Mouse (Mus musculus) forebrain, embryonic 14.5 days (tissue): Measurements from ENCODE around the gene Rock2. TPM values are rescaled to one million over a fixed set of nuclear protein-coding genes. Genes with fewer than 3 reads are reported as not detected.

Experiments
- ATAC-seq: fragments of 200-750 bp; cut with Nextera tagmentation; 2 replicates; pipeline ENCODE4 v1.8.0; 2017; ENCODE audit warnings: mild to moderate bottlenecking, moderate library complexity
- DNase-seq: peaks from one replicate; pipeline ENCODE4 v3.0.0-alpha.2; 2015; ENCODE audit warnings: low spot score
- H3K27ac ChIP-seq: fragments of 300-500 bp; sonication (generic); 2 replicates; pipeline ENCODE4 v1.5.1; 2014; ENCODE audit warnings: low read depth, mild to moderate bottlenecking, control low read depth, low read length, moderate library complexity
- H3K27me3 ChIP-seq: fragments of 300-500 bp; sonication (generic); replicated peaks from 2 replicates; pipeline ENCODE4 v1.6.1; 2014; ENCODE audit warnings: low read length, control low read depth, mixed read lengths; ENCODE audit not compliant: control insufficient read depth, insufficient read depth
- H3K36me3 ChIP-seq: fragments of 300-500 bp; sonication (generic); 2 replicates; pipeline ENCODE4 v1.6.1; 2014; ENCODE audit warnings: low read length, control low read depth; ENCODE audit not compliant: control insufficient read depth, insufficient read depth
- H3K4me1 ChIP-seq: fragments of 300-500 bp; sonication (generic); 2 replicates; pipeline ENCODE4 v1.6.1; 2014; ENCODE audit warnings: antibody characterized with exemption, low read length, control low read depth; ENCODE audit not compliant: control insufficient read depth, insufficient read depth
- H3K4me2 ChIP-seq: fragments of 300-500 bp; sonication (generic); 2 replicates; pipeline ENCODE4 v1.6.1; 2014; ENCODE audit warnings: mild to moderate bottlenecking, control low read depth, low read length
- H3K4me3 ChIP-seq: fragments of 300-500 bp; sonication (generic); 2 replicates; pipeline ENCODE4 v1.5.1; 2014; ENCODE audit warnings: low read depth, low read length, control low read depth
- H3K9ac ChIP-seq: fragments of 300-500 bp; sonication (generic); 2 replicates; pipeline ENCODE4 v1.6.1; 2014; ENCODE audit warnings: mild to moderate bottlenecking, low read length, control low read depth, moderate library complexity
- H3K9me3 ChIP-seq: fragments of 300-500 bp; sonication (generic); replicated peaks from 2 replicates; pipeline ENCODE4 v1.6.1; 2016; ENCODE audit warnings: low read length, control low read depth, mixed read lengths; ENCODE audit not compliant: control insufficient read depth
- WGBS: fragments of 180-500 bp; shearing (Covaris S2); extraction: QIAGEN DNeasy Blood & Tissue Kit; methylation state at CpG from one replicate; pipeline ENCODE4 v1.1.7; 2014; 5-methylcytosine and 5-hydroxymethylcytosine counted together
- polyA plus RNA-seq: library from polyadenylated mRNA; unstranded; fragments of >200 nt; fragmentation: Nextera tagmentation; extraction: Ambion mirVana; gene quantifications from 2 replicates; pipeline ENCODE4 v1.2.1, GENCODE M21; 2014

Rock2 gene
- polyA plus RNA-seq, 1 experiment from 2014 or later: 12.1 TPM

DNA sequence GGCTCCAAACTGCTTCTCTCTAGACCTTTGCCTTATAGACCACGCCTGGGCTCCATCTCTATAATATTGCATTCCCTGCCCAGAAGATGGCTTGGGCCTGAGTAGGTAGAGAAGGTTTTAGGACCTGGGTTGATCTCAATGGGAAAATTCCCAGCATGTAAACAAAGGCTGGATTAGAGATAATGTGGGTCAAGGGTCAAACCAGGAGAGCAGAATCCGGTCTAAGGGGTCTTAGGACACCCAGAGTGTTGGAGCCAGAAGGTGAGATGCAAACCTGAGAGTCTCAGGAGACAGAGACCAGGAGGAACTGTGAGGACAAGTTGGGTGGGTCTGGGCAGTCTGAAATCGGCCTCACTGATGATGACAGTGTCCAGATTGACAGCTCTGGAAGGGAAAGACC is 18.0 kb upstream of the Rock2 start:
- no peak for ATAC-seq
- H3K36me3 ChIP-seq: no peaks in the 10 kb centered on the region
- H3K4me3 ChIP-seq: no peak overlapping the region
- H3K4me2 ChIP-seq: no peak overlapping the region
- H3K9ac ChIP-seq: no peak overlapping the region
- no peaks in the 10 kb centered on the region for H3K9me3 ChIP-seq
- no peaks in the 10 kb centered on the region for H3K4me1 ChIP-seq
- no peak overlapping the region for H3K27ac ChIP-seq
- no peak for DNase-seq
- H3K27me3 ChIP-seq: no peaks in the 10 kb centered on the region
- 46% methylated on average over 3 of the region's 3 CpGs for WGBS

- no peaks in the 10 kb centered on the region for H3K9me3 ChIP-seq
- no peaks in the 10 kb centered on the region for H3K36me3 ChIP-seq
- no peak for ATAC-seq
- H3K4me1 ChIP-seq: no peaks in the 10 kb centered on the region
- H3K4me3 ChIP-seq: no peak overlapping the region
- no peak overlapping the region for H3K4me2 ChIP-seq
- DNase-seq: no peak
- H3K27ac ChIP-seq: no peak overlapping the region
- no peaks in the 10 kb centered on the region for H3K27me3 ChIP-seq
- 73% methylated on average over 5 of the region's 5 CpGs for WGBS
- H3K9ac ChIP-seq: no peak overlapping the region
Measured at GRCm38 (mm10) chr12:16877141-16877540, 17.6 kb upstream of the Rock2 start.

DNA sequence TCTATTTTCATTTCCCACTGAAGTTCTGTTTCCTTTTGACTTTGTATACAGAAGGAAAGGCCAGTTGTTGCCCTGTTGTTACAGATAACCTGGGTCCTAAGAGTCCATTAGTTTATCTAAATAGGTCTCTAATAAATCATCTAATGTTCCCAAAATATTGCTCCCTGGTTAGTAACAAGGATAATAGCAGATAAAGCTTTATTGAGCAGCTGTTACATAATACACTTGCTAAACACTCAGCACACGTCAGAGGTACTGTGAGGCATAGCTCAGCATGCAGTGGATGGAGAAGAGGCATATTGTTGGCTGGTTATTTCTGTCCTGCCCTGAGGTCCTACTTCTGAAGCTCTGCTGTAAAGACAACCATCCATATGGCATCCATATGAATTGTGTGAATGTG is 17.0 kb upstream of the Rock2 start:
- no peaks in the 10 kb centered on the region for H3K9me3 ChIP-seq
- no peak overlapping the region for H3K4me3 ChIP-seq
- ATAC-seq (no peak), DNase-seq (no peak)
- H3K27me3 ChIP-seq: no peaks in the 10 kb centered on the region
- H3K4me2 ChIP-seq: no peak overlapping the region
- H3K4me1 ChIP-seq: no peaks in the 10 kb centered on the region
- no peaks in the 10 kb centered on the region for H3K36me3 ChIP-seq
- H3K27ac ChIP-seq: no peak overlapping the region
- WGBS: 72% methylated on average over 1 of the region's 1 CpGs
- no peak overlapping the region for H3K9ac ChIP-seq

DNA sequence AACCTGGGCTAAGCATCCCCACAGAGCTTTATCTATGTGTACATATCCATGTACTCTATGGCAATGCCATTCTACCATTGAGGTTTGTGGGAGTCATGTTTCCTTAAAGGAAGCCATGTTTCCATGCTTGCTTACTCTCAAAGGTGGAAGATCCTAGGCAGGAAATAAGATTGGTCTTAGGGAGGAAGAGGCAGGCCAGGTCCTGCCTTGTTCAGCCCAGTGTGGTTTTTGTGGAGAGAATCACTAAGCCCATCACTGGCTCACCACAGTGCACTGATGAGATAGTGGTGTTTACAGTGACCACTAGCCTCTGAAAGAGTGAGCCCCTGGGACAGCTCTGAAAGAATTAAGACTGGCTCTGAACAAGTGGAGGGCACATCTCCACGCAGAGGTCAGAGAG is 15.3 kb upstream of the Rock2 start:
- ATAC-seq: no peak
- Histone ChIP-seq H3K4me3 (no peak overlapping the region), H3K4me1 (no peaks in the 10 kb centered on the region), H3K27ac (no peak overlapping the region), H3K9ac (no peak overlapping the region), H3K27me3 (no peaks in the 10 kb centered on the region), H3K4me2 (no peak overlapping the region), H3K36me3 (no peaks in the 10 kb centered on the region), H3K9me3 (no peaks in the 10 kb centered on the region)
- DNase-seq: no peak
- 95% methylated on average over 1 of the region's 1 CpGs for WGBS

GRCm38 (mm10) chr12:16880077-16880476 is 14.6 kb upstream of the Rock2 start:
- no peaks in the 10 kb centered on the region for H3K36me3 ChIP-seq
- 84% methylated on average over 4 of the region's 4 CpGs for WGBS

DNA sequence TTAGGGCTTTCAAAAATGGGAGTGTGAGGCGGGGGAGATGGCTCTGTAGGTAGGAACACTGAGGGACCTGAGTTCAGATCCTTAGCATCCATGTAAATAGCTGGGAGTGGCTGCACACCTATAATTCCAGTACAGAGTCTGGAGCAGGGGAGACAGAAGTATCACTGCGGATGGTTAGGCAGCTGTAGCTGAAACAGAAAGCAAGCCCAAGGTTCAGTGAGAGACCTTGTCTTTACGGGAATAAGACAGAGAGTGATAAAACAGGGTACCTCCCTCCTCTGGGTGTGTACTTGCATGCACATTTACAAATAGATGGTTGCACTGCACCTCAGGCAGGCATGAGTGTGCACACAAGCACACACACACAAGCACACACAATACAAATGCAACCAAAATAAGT is 12.3 kb upstream of the Rock2 start:
- Histone ChIP-seq H3K4me3 (no peak overlapping the region), H3K27me3 (no peaks in the 10 kb centered on the region), H3K27ac (no peak overlapping the region), H3K4me2 (no peak overlapping the region), H3K9ac (no peak overlapping the region), H3K4me1 (no peaks in the 10 kb centered on the region), H3K9me3 (no peaks in the 10 kb centered on the region), H3K36me3 (no peaks in the 10 kb centered on the region)
- WGBS: 88% methylated on average over 3 of the region's 3 CpGs
- no peak for DNase-seq
- no peak for ATAC-seq

More at GRCm38 (mm10) chr12:16880077-16880476, 14.6 kb upstream of the Rock2 start:
- no peaks in the 10 kb centered on the region for H3K4me1 ChIP-seq
- no peak overlapping the region for H3K27ac ChIP-seq
- H3K9ac ChIP-seq: no peak overlapping the region
- DNase-seq: no peak
- H3K9me3 ChIP-seq: no peaks in the 10 kb centered on the region
- no peaks in the 10 kb centered on the region for H3K27me3 ChIP-seq
- no peak for ATAC-seq
- H3K4me3 ChIP-seq: no peak overlapping the region
- no peak overlapping the region for H3K4me2 ChIP-seq

- Histone ChIP-seq H3K4me1 (no peaks in the 10 kb centered on the region), H3K9me3 (no peaks in the 10 kb centered on the region), H3K27ac (no peak overlapping the region), H3K4me3 (no peak overlapping the region), H3K36me3 (no peaks in the 10 kb centered on the region), H3K27me3 (no peaks in the 10 kb centered on the region), H3K4me2 (no peak overlapping the region), H3K9ac (no peak overlapping the region)
- ATAC-seq: no peak
- WGBS: 71% methylated on average over 7 of the region's 7 CpGs
- DNase-seq: no peak
Measured at GRCm38 (mm10) chr12:16883111-16883510, 11.6 kb upstream of the Rock2 start.

DNA sequence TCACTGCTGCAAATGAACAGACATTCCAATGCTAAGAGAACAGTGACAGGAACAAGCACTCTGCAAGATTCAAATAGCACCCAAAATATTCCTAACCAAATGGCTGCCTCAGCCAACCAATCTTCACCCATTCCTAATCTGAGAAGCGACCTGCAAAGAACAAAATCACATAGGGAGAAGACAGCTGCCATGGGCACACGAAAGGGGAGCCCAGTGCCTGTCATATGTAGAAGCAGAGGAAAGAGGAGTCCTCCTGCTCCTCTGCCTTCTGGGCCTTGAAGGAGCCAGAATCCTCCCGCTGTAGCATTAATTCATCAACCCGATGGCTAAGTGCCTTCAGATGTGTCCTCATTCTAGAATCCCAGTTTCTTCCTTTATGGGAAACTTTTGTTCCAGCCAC is 10.2 kb upstream of the Rock2 start:
- H3K4me3 ChIP-seq: no peak overlapping the region
- no peaks in the 10 kb centered on the region for H3K9me3 ChIP-seq
- H3K9ac ChIP-seq: no peak overlapping the region
- H3K36me3 ChIP-seq: no peaks in the 10 kb centered on the region
- no peaks in the 10 kb centered on the region for H3K4me1 ChIP-seq
- no peak for ATAC-seq
- H3K4me2 ChIP-seq: no peak overlapping the region
- H3K27me3 ChIP-seq: no peaks in the 10 kb centered on the region
- WGBS: 94% methylated on average over 4 of the region's 4 CpGs
- no peak for DNase-seq
- H3K27ac ChIP-seq: no peak overlapping the region

DNA sequence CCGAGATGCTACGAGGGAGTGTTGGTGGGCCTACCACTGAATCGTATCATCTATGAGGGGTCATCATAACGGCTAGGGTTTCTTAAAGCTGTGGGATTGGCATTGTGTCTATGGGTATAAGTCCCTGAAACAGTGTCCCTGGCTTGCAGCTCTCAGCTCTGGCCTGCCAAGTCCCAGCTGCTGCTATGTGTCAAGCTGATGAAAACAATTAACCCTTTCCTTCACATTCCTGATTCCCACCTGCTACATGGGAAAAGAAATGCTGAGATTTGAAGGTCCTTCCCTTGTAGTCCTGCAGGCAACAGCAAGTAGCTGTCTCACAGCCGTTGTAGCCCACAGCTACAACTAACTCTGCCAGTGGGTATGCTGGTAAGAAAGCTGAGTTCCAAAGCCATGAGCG is 8.3 kb upstream of the Rock2 start:
- ATAC-seq (no peak), DNase-seq (no peak)
- Histone ChIP-seq H3K36me3 (no peaks in the 10 kb centered on the region), H3K4me2 (no peak overlapping the region), H3K4me3 (no peak overlapping the region), H3K4me1 (no peaks in the 10 kb centered on the region), H3K27ac (no peak overlapping the region), H3K27me3 (no peaks in the 10 kb centered on the region), H3K9me3 (no peaks in the 10 kb centered on the region), H3K9ac (no peak overlapping the region)
- 91% methylated on average over 6 of the region's 6 CpGs for WGBS

DNA sequence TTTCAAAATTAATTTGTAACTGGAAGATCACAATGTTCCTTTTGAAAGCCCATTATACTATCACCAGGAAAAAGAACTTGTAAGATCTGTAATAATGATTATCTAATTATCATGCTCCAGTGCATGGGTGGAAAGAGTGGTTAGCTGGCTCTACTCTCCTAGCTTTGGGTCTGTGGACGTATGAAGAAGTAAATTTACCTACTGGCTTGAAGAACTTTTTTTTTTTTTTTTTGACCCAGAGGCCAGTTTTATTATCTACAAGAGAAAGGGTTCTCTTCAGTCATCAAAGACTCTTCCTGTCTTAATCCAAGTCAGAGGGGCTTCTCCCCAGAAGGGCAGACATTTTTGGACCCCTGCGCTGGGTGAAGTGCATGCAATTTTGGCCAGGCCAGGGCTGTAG is 1.7 kb upstream of the Rock2 start:
- Histone ChIP-seq H3K4me3 (no peak overlapping the region), H3K27me3 (no peaks in the 10 kb centered on the region), H3K36me3 (no peaks in the 10 kb centered on the region), H3K9me3 (no peaks in the 10 kb centered on the region), H3K27ac (no peak overlapping the region), H3K4me2 (no peak overlapping the region), H3K9ac (no peak overlapping the region), H3K4me1 (peaks cover 16% of the 10 kb centered on the region)
- no peak for ATAC-seq
- no peak for DNase-seq
- 88% methylated on average over 2 of the region's 2 CpGs for WGBS
